Mouse (Mus musculus) liver, embryonic 16.5 days (tissue): ENCODE measurements at regions not wholly inside any gene's neighbourhood (a gene's known extent, or its start where the extent isn't known, plus 50 kb on each side); places are given as distances from the start of the nearest gene placed in this dataset.

Experiments used
- ATAC-seq: fragments of 200-750 bp; cut with Nextera tagmentation; 2 replicates; pipeline ENCODE4 v1.8.0; 2017; ENCODE audit warnings: low read depth, mild to moderate bottlenecking, moderate number of reproducible peaks, moderate library complexity
- H3K27ac ChIP-seq: fragments of 300-500 bp; sonication (generic); 2 replicates; pipeline ENCODE4 v1.5.1; 2014; ENCODE audit warnings: mild to moderate bottlenecking, low read length
- H3K27me3 ChIP-seq: fragments of 300-500 bp; sonication (generic); 2 replicates; pipeline ENCODE4 v1.6.1; 2014; ENCODE audit warnings: low read depth, low read length, mixed read lengths; ENCODE audit not compliant: control insufficient read depth, insufficient read depth
- H3K36me3 ChIP-seq: fragments of 300-500 bp; sonication (generic); 2 replicates; pipeline ENCODE4 v1.6.1; 2014; ENCODE audit warnings: mild to moderate bottlenecking; ENCODE audit not compliant: control insufficient read depth, insufficient read depth
- H3K4me1 ChIP-seq: fragments of 300-500 bp; sonication (generic); 2 replicates; pipeline ENCODE4 v1.6.1; 2014; ENCODE audit warnings: low read depth, low read length, mixed read lengths; ENCODE audit not compliant: control insufficient read depth
- H3K4me2 ChIP-seq: fragments of 300-500 bp; sonication (generic); 2 replicates; pipeline ENCODE4 v1.6.1; 2014; ENCODE audit warnings: low read depth, low read length, mixed read lengths
- H3K4me3 ChIP-seq: fragments of 300-500 bp; sonication (generic); 2 replicates; pipeline ENCODE4 v1.5.1; 2014; ENCODE audit warnings: low read depth, mild to moderate bottlenecking, low read length
- H3K9ac ChIP-seq: fragments of 300-500 bp; sonication (generic); 2 replicates; pipeline ENCODE4 v1.6.1; 2014; ENCODE audit warnings: low read depth, low read length
- H3K9me3 ChIP-seq: fragments of 300-500 bp; sonication (generic); replicated peaks from 2 replicates; pipeline ENCODE4 v1.6.1; 2016; ENCODE audit warnings: low read length; ENCODE audit not compliant: control insufficient read depth
- WGBS: fragments of 180-500 bp; shearing (Covaris S2); extraction: QIAGEN DNeasy Blood & Tissue Kit; methylation state at CpG from one replicate; pipeline ENCODE4 v1.1.7; 2014; ENCODE audit not compliant: insufficient replicate concordance; 5-methylcytosine and 5-hydroxymethylcytosine counted together

DNA sequence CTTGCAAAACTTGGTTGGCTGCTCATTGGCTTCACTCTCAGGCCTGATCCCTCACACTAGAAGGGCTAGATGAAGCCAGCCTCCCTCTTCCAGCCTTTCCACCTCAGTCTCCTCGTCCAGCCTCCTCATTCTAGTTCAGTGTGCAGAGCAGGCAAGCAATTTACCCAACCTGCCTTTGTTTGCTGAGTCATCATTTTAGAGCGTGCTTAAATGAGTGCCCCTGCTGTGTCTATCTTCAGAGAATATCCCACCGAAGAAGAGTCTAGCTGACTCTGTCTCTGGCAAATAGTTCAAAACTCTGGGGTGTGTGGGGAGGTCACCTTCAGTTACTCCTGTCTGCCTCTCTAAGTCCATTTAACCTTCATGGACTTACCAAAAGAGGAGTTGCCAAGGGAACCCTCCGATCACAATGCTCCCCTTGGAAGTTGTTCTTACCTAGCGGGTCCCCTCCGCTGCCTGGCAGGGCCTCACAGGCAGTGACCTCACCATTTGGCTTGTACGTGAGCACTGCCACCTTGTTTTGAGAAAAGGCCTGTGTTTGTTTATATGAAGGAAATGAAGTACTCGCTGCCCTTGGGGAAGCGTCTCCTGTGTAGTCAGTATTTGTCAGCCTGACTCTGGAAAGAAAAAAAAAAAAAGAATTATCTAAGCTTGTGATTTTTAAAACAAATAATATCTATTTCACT, 175.2 kb upstream of the Irx3 start:
- H3K9me3 ChIP-seq, result no peaks in the 10 kb centered on the region
- no peak overlapping the region for H3K4me2 ChIP-seq
- no peaks in the 10 kb centered on the region for H3K4me1 ChIP-seq
- H3K27ac ChIP-seq, result no peak overlapping the region
- no peak for ATAC-seq
- H3K27me3 ChIP-seq, result no peaks in the 10 kb centered on the region
- H3K36me3 ChIP-seq, result no peaks in the 10 kb centered on the region
- 51% methylated on average over 9 of the region's 9 CpGs for WGBS
- no peak overlapping the region for H3K9ac ChIP-seq
- no peak overlapping the region for H3K4me3 ChIP-seq

DNA sequence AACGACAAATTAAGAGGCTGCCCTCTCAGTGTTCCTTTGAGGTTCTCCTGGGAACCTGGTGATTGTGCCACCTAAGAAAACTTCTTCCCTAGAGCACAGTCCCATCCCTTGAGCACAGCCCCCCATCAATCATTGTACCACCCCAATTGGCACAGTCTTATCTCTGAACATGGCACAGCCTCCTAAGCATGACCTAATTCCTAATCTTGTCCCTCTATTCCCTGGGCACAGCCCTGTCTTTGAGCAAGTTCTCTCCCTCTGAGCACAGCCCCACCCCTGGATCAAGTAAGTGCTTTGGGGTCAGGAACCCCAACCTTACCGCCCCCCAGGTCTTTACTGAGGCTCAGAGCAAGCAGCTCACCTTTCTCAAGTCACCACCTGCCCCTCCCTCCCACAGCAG, 173.6 kb upstream of the Irx3 start:
- H3K9me3 ChIP-seq, result no peaks in the 10 kb centered on the region
- no peak overlapping the region for H3K4me3 ChIP-seq
- no peak for ATAC-seq
- H3K9ac ChIP-seq, result no peak overlapping the region
- WGBS, result 68% methylated on average over 2 of the region's 2 CpGs
- H3K36me3 ChIP-seq, result no peaks in the 10 kb centered on the region
- H3K4me2 ChIP-seq, result no peak overlapping the region
- no peak overlapping the region for H3K27ac ChIP-seq
- no peaks in the 10 kb centered on the region for H3K4me1 ChIP-seq
- H3K27me3 ChIP-seq, result no peaks in the 10 kb centered on the region

DNA sequence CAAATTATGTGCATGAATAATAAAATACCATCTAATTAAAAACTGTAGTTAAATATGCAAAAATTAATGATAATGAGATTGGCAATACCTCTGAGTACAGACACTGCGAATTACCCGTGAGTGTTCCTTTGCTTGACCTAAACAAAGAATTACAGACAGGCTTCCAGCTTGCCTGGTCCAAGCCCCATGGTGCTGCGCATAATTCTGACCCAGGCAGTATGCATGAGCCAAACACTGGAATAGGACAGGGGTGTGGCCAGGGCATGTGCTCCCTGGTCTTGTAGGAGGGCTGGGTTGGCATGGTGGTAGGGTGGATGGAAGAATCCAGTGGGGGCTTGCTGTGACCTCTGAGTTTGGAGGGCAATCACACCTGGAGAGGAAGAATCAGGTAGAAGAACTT, 172.8 kb upstream of the Irx3 start:
- H3K4me2 ChIP-seq, result no peak overlapping the region
- no peak overlapping the region for H3K9ac ChIP-seq
- no peaks in the 10 kb centered on the region for H3K4me1 ChIP-seq
- 75% methylated on average over 3 of the region's 3 CpGs for WGBS
- no peaks in the 10 kb centered on the region for H3K36me3 ChIP-seq
- ATAC-seq, result no peak
- H3K27me3 ChIP-seq, result no peaks in the 10 kb centered on the region
- H3K4me3 ChIP-seq, result no peak overlapping the region
- no peaks in the 10 kb centered on the region for H3K9me3 ChIP-seq
- no peak overlapping the region for H3K27ac ChIP-seq

GRCm38 (mm10) chr8:91973951-91974439, 172.1 kb upstream of the Irx3 start:
- H3K36me3 ChIP-seq, result no peaks in the 10 kb centered on the region
- H3K27ac ChIP-seq, result no peak overlapping the region
- ATAC-seq, result no peak
- no peak overlapping the region for H3K9ac ChIP-seq
- H3K9me3 ChIP-seq, result no peaks in the 10 kb centered on the region
- no peaks in the 10 kb centered on the region for H3K4me1 ChIP-seq
- H3K27me3 ChIP-seq, result no peaks in the 10 kb centered on the region
- no peak overlapping the region for H3K4me3 ChIP-seq
- H3K4me2 ChIP-seq, result no peak overlapping the region
- WGBS, result 68% methylated on average over 18 of the region's 18 CpGs

DNA sequence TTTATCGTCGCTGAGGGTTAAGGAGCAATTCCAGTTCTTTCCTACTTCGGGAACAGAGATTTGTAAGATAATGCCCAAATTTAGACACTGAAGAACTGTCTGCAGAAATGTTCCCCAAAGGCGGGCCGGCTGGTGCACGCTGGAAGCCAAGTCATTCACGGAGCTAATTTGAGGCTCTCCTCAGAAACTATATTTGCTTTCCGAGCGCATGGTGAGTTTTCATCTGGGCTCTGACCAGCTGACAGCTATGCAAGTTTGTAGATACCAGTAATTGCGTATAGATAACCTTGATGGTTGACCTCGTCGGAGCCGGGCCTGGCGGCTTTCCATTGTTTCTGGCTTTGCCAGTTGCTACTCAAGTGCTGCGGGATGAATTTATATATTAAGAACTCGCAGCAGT, 165.5 kb upstream of the Irx3 start:
- no peaks in the 10 kb centered on the region for H3K4me1 ChIP-seq
- no peaks in the 10 kb centered on the region for H3K36me3 ChIP-seq
- no peaks in the 10 kb centered on the region for H3K9me3 ChIP-seq
- H3K27ac ChIP-seq, result no peak overlapping the region
- no peak overlapping the region for H3K9ac ChIP-seq
- ATAC-seq, result no peak
- no peak overlapping the region for H3K4me2 ChIP-seq
- WGBS, result 47% methylated on average over 16 of the region's 16 CpGs
- H3K4me3 ChIP-seq, result no peak overlapping the region
- H3K27me3 ChIP-seq, result no peaks in the 10 kb centered on the region

DNA sequence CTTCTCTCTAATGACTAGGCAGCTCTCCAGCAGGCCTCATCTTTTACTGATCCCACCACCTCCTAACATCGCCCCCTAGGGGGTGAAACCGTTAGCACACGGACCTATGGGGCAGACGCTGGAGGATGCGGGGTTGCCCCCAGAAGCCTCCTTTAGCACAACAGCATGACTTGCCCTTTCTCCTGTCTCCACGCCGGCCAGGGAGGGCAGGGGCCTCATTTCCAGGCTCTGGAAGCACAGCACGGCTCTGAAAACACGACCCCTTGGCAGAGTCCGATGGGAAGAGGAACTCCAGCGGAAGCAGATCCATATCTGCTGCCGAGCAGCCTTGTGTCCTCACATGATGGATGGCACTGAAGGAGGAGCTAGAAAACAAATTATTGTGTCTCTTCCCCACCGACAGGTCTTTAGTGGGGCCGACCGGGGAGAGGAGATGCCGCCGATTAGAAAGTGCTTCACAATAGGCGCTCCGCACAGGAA, 165.1 kb upstream of the Irx3 start:
- Histone ChIP-seq H3K4me2 (no peak overlapping the region), H3K4me3 (no peak overlapping the region), H3K27ac (no peak overlapping the region), H3K4me1 (no peaks in the 10 kb centered on the region), H3K9me3 (no peaks in the 10 kb centered on the region), H3K36me3 (no peaks in the 10 kb centered on the region), H3K9ac (no peak overlapping the region), H3K27me3 (no peaks in the 10 kb centered on the region)
- WGBS, result 29% methylated on average over 19 of the region's 19 CpGs
- ATAC-seq, result no peak

DNA sequence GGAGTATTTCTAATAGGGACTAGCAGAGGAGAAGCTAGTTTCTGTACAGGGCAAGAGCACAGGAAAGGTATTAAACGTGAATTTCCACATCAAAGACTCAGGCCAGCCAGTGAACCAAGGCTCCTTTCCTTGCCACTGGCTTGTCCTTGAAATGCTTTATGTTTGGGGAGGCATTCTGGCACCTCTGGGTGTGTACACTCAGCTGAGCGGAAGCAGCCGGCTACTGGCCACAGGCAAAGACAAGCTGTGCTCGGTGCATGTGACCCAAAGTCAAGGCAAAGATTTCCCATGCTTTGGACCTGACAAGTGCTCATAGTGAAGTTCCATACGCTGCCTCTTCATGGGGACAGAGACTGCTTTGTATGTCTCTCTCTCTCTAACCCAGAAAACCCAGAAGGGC, 159.8 kb upstream of the Irx3 start:
- WGBS, result 56% methylated on average over 5 of the region's 5 CpGs
- ATAC-seq, result no peak

GRCm38 (mm10) chr8:91955170-91955569, 153.3 kb upstream of the Irx3 start:
- Histone ChIP-seq H3K4me2 (no peak overlapping the region), H3K4me1 (no peaks in the 10 kb centered on the region), H3K36me3 (no peaks in the 10 kb centered on the region), H3K4me3 (no peak overlapping the region), H3K9me3 (no peaks in the 10 kb centered on the region), H3K9ac (no peak overlapping the region), H3K27ac (no peak overlapping the region), H3K27me3 (no peaks in the 10 kb centered on the region)
- no peak for ATAC-seq
- 64% methylated on average over 6 of the region's 6 CpGs for WGBS

More for the DNA sequence above, 159.8 kb upstream of the Irx3 start:
- no peaks in the 10 kb centered on the region for H3K27me3 ChIP-seq
- H3K36me3 ChIP-seq, result no peaks in the 10 kb centered on the region
- H3K4me1 ChIP-seq, result no peaks in the 10 kb centered on the region
- no peak overlapping the region for H3K4me3 ChIP-seq
- no peak overlapping the region for H3K9ac ChIP-seq
- H3K9me3 ChIP-seq, result no peaks in the 10 kb centered on the region
- H3K27ac ChIP-seq, result no peak overlapping the region
- no peak overlapping the region for H3K4me2 ChIP-seq

- H3K9me3 ChIP-seq, result no peaks in the 10 kb centered on the region
- no peak overlapping the region for H3K4me2 ChIP-seq
- ATAC-seq, result no peak
- no peaks in the 10 kb centered on the region for H3K4me1 ChIP-seq
- H3K9ac ChIP-seq, result no peak overlapping the region
- H3K27ac ChIP-seq, result no peak overlapping the region
- WGBS, result 74% methylated on average over 4 of the region's 4 CpGs
- H3K36me3 ChIP-seq, result no peaks in the 10 kb centered on the region
- H3K27me3 ChIP-seq, result no peaks in the 10 kb centered on the region
- no peak overlapping the region for H3K4me3 ChIP-seq
Observed at GRCm38 (mm10) chr8:91952981-91953380, 151.1 kb upstream of the Irx3 start.
